Mouse (Mus musculus) testis, adult 2 months (tissue): ENCODE measurements around the gene Prkn. TPM values are rescaled to one million over a fixed set of nuclear protein-coding genes. Genes with fewer than 3 reads are reported as not detected.

ENCODE experiments used
- H3K27ac ChIP-seq: fragments of 200-500 bp; 2 replicates; pipeline ENCODE4 v1.5.1; 2012; ENCODE audit warnings: low read depth, low read length; ENCODE audit not compliant: control insufficient read depth, insufficient read depth
- H3K27me3 ChIP-seq: fragments of 200-500 bp; 2 replicates; pipeline ENCODE4 v1.6.1; 2012; ENCODE audit warnings: mild to moderate bottlenecking, low read length, moderate library complexity; ENCODE audit not compliant: control insufficient read depth, insufficient read depth
- H3K36me3 ChIP-seq: fragments of 200-500 bp; 2 replicates; pipeline ENCODE4 v1.6.1; 2012; ENCODE audit warnings: mild to moderate bottlenecking, low read length; ENCODE audit not compliant: control insufficient read depth, insufficient read depth
- H3K4me1 ChIP-seq: fragments of 200-500 bp; 2 replicates; pipeline ENCODE4 v1.6.1; 2012; ENCODE audit warnings: low read length; ENCODE audit not compliant: control insufficient read depth, insufficient read depth
- H3K4me3 ChIP-seq: fragments of 200-500 bp; 2 replicates; pipeline ENCODE4 v1.5.1; 2012; ENCODE audit warnings: low read depth, mild to moderate bottlenecking, low read length, moderate library complexity, mixed read lengths; ENCODE audit not compliant: control insufficient read depth
- CTCF ChIP-seq: fragments of 200-500 bp; IDR thresholded peaks from 2 replicates; pipeline ENCODE4 v1.5.1; 2012; ENCODE audit warnings: low read depth, mild to moderate bottlenecking, inconsistent platforms, low read length, moderate library complexity; ENCODE audit not compliant: control insufficient read depth, insufficient read depth, insufficient replicate concordance
- POLR2A ChIP-seq: fragments of 200-500 bp; IDR thresholded peaks from 2 replicates; pipeline ENCODE4 v1.6.1; 2012; ENCODE audit warnings: low read depth, mild to moderate bottlenecking, inconsistent platforms, low read length, moderate library complexity; ENCODE audit not compliant: control insufficient read depth
- polyA plus RNA-seq: library from polyadenylated mRNA; depleted of rRNA; stranded (reverse); fragments of >200 nt; gene quantifications from 2 replicates; pipeline ENCODE4 v1.2.3, GENCODE M21; 2012

Prkn gene
- polyA plus RNA-seq, 1 experiment, result 13.2 TPM

GRCm38 (mm10) chr17:11502556-11502955 is 662.4 kb downstream of the Prkn start:
- no peak overlapping the region for H3K4me3 ChIP-seq
- H3K4me1 ChIP-seq, result no peaks in the 10 kb centered on the region
- no peak overlapping the region for H3K27ac ChIP-seq
- TF ChIP-seq CTCF, result no peak
- TF ChIP-seq POLR2A, result no peak
- H3K27me3 ChIP-seq, result no peaks in the 10 kb centered on the region
- H3K36me3 ChIP-seq, result no peaks in the 10 kb centered on the region

DNA sequence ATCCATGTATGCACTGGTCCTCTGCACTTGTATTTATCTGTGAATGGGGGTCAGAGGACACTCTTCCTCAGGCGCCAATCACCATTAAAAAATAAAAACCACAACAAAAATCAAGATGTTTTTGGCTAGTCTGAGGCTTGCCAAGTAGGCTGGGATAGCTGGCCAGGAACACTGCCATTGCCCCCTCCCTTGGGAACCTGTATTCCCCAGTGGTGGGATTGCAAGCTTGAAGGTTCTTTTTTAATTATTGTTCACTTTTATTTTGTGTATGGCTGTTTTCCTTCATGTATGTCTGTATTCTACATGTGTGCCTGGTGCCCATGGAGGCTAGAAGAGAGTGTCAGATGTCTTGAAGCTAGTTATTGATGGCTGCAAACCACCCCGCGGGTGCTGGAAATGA is 664.3 kb downstream of the Prkn start:
- H3K27me3 ChIP-seq, result no peaks in the 10 kb centered on the region

GRCm38 (mm10) chr17:11507082-11507481 is 666.9 kb downstream of the Prkn start:
- TF ChIP-seq POLR2A (no peak), CTCF (no peak)
- Histone ChIP-seq H3K27me3 (no peaks in the 10 kb centered on the region), H3K4me1 (no peaks in the 10 kb centered on the region), H3K27ac (no peak overlapping the region), H3K36me3 (no peaks in the 10 kb centered on the region), H3K4me3 (no peak overlapping the region)

More for the DNA sequence above, 664.3 kb downstream of the Prkn start:
- Histone ChIP-seq H3K36me3 (no peaks in the 10 kb centered on the region), H3K27ac (no peak overlapping the region), H3K4me1 (no peaks in the 10 kb centered on the region), H3K4me3 (no peak overlapping the region)
- TF ChIP-seq CTCF (no peak), POLR2A (no peak)

DNA sequence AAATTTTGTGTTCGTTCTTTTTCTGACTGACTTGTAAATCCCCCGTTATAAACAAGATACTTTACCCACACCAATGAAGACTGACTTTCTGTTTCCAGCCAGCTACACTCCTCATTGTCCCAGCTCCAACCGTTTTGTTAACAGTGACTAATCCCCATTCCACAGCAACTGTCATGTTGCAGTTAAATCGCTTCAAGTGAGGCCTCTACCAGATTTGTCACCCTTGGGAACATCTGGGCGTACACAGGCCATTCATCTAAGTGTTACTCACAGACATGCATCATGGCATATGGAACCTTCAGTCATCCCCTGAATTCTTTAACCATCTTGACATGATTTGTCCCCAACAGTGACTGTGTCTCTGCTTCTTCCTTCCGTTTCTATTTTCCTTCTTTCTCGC is 669.9 kb downstream of the Prkn start:
- no peaks in the 10 kb centered on the region for H3K36me3 ChIP-seq
- no peaks in the 10 kb centered on the region for H3K4me1 ChIP-seq
- H3K27me3 ChIP-seq, result no peaks in the 10 kb centered on the region
- H3K4me3 ChIP-seq, result no peak overlapping the region
- H3K27ac ChIP-seq, result no peak overlapping the region
- no peak for TF ChIP-seq POLR2A
- no peak for TF ChIP-seq CTCF

DNA sequence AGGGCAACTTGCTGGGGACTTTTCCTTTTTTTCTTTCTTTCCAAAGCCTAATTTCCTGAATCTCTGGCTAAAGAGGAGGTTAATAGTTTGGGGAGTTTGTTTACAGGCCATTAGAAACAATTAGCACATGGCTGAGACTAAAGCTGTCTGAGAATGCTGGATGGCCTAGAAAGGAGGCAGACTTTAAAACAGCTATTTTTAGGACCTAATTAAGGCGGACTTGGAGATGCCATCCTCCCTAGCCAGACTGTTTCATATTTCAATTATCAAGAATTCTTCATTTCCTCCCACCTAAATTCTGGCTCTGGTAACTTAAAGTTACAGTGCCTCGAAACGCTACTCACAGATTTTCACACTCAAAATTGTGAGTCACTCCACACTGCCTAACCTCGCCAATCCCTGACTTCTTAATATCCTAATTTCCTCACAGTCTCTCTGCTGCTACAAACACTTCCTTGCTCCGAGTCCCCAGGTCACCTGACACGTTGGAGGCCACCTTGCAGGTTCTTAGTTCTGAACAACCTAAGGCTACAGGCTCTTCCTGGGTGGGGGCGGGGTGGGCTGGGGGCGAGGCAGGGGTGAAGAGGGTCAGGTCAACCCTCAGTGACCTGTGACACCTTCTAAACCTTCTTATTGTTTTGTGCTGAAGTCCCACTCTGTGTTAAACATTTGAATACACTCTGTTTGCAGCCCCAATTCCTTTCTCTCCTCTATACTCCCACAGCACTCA is 674.0 kb downstream of the Prkn start:
- no peaks in the 10 kb centered on the region for H3K27me3 ChIP-seq
- H3K36me3 ChIP-seq, result no peaks in the 10 kb centered on the region
- no peaks in the 10 kb centered on the region for H3K4me1 ChIP-seq
- no peak overlapping the region for H3K4me3 ChIP-seq
- no peak for TF ChIP-seq CTCF
- no peak for TF ChIP-seq POLR2A
- H3K27ac ChIP-seq, result no peak overlapping the region

DNA sequence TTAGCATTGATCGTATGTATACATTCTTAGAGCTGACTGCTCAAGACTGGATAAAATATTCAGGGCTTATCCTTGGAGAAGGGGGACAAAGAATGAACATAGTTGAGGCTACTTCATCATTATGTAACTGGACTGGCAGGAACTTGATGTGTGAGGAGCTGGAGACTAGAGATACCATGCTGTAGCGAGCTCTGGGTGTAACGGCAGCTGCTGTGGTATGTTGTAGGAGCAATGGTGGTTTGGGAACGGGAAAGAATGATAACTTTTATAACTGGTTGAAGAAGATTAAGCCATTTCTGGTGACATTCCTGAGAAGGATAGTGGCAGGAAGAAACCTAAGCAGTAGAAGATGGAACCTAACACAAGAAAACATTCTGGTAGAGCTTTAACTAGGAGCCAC is 675.4 kb downstream of the Prkn start:
- no peak for TF ChIP-seq POLR2A
- TF ChIP-seq CTCF, result no peak
- Histone ChIP-seq H3K27ac (no peak overlapping the region), H3K4me1 (no peaks in the 10 kb centered on the region), H3K27me3 (no peaks in the 10 kb centered on the region), H3K4me3 (no peak overlapping the region), H3K36me3 (no peaks in the 10 kb centered on the region)

GRCm38 (mm10) chr17:11516165-11516564 is 676.0 kb downstream of the Prkn start:
- H3K4me3 ChIP-seq, result no peak overlapping the region
- TF ChIP-seq POLR2A (no peak), CTCF (no peak)
- no peaks in the 10 kb centered on the region for H3K27me3 ChIP-seq
- H3K36me3 ChIP-seq, result no peaks in the 10 kb centered on the region
- H3K4me1 ChIP-seq, result no peaks in the 10 kb centered on the region
- no peak overlapping the region for H3K27ac ChIP-seq
